Mouse (Mus musculus) T-cell, adult 2 months (primary cell): ENCODE measurements around the gene Itpripl2.

Experiments
- DNase-seq: peaks from one replicate; pipeline ENCODE4 v3.0.0; 2022; ENCODE audit warnings: low spot score

Itpripl2 gene

DNA sequence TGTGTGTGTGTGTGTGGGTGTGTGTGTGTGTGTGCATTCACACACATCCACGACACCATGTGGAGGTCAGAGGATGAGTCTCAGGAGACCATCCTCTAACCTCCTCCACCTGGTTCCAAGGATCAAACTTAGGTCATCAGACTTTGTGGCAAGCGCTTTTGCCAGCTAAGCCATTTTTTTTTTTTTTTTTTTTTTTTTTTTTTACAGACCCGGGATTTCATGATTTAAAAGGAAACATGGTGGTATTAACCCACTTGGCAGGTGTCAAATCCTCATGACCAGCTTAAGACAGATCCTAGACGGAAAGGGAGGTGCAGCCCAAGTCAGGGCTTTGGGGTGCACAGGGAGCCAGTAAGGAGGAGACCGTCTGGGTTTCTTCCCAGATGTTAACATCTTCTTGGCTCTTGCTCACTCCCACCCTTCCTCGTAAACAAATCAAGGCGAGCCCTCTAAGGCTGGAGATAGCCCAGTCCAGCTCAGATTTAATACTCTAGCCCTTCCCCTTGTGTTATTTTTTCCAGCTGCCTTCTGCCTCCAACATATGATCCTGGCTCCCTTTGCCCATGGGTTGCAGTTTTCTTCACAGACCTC lies 47.8 kb downstream of the Itpripl2 start:
- no peak for DNase-seq

DNA sequence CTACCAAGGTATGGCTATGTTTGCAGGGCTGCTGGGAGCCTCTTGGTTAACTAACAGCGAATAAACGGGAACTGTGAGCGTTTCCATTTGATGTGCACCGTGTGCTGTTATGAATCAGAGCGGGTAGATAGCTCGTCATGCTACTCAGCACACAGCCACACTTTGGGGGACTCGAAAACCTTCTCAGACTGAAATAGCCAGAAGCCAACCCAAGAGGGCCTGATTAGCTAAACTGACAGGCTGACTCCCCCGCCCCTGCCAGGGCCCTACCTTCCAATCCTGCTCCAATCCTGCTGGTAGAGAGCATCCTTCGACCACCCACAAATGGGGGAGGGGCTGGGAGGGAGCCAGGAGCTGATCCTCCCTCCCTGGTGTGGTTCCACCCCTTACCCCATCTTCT lies 48.4 kb downstream of the Itpripl2 start:
- no peak for DNase-seq

DNA sequence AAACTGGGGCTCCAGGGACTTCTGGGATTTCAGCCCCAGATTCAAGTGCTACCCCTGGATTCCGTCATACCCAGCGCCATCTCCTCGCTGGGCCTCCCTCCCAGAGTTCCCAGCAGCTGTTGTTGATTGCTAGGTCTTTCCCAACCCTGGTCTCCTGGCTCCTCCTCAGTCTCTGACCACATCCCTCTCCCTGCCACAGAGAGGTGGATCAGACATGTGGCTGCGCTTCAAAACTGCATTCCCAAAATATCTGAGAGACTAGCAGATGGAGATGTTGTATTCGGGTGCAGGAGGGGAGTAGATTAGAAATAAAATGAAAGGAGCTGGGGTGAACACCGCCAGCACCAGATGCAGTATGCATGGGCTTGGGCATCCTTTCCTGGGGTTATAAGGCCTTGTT lies 50.2 kb downstream of the Itpripl2 start:
- DNase-seq = no peak

DNA sequence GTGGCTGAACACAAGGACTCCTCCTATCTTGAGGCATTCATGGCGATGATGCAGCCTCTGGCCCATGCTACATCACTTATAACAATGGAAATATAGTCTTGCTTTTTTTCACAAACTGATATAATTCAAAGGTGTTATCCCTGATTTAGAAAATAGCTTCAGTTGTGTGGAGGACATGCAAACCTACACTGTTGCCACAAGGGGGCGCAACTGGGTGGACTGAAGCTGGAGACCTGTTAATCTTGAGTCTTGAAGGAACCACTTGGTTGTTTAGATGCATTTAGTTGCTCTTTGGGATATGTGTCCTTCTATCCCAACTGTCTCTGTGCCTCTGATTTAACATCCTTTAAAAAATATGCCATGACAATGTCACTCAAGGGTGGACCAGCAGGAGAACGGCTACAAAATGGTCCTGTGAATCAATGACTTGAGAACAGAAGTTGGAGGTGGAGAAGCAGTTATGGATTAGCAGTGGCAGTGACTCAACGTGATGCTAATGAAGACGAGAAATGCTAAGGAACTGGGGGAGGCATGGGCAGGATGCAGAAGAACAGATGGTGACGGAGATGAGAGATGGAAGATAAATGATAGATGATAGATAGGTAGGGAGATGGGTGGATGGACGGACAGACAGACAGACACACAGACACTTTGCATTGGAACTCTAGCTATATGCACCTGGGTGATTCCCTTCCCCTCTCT lies 54.5 kb downstream of the Itpripl2 start:
- no peak for DNase-seq
